Mouse (Mus musculus): Measurements from ENCODE around the gene Tmem106c. TPM values are rescaled to one million over a fixed set of nuclear protein-coding genes. Genes with fewer than 3 reads are reported as not detected.
A peak's percentile ranks its signal among the peaks of the same experiment; 100 is the strongest.

The Tmem106c gene
- polyA plus RNA-seq, 1 experiment from 2014 or later: 30.3 TPM

DNA sequence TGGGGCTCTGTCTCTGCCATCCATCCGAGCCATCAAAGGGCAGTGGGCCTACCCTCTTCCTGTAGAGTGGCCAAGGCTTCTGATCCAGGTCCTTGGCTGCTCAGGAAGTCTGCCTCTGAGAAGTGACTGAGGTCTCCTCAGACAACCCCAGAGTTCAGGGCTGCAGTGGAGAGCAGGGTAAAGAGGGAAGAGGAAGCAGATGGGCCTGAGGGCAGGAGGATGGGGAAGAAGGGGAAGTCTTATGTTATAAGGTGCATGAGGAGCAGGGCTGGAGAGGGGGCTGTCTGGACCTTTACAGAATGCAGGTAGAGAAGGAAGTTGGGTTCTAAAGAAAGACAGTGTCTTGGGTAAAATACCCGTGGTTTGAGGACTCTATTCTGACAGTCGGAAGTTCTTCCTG is 14.3 kb upstream of the Tmem106c start:
- H3K36me3 ChIP-seq (ENCODE audit: insufficient read depth, low read length): no peaks in the 10 kb centered on the region
- 53% methylated on average over 3 of the region's 3 CpGs for WGBS
- ATAC-seq (no peak), DNase-seq (ENCODE audit: low spot score) (peak; percentile 6)
- H3K9me3 ChIP-seq (ENCODE audit: low read length): no peaks in the 10 kb centered on the region
- no peak overlapping the region for H3K4me2 ChIP-seq (replicated peaks; ENCODE audit: low read depth, low read length)
- H3K9ac ChIP-seq (replicated peaks; ENCODE audit: low read depth): no peak overlapping the region
- no peak overlapping the region for H3K27ac ChIP-seq (ENCODE audit: low read length)
- H3K27me3 ChIP-seq (replicated peaks; ENCODE audit: insufficient read depth, low read length): no peaks in the 10 kb centered on the region
- no peak overlapping the region for H3K4me3 ChIP-seq (ENCODE audit: low read depth, low read length)
- no peak for TF ChIP-seq CTCF (IDR thresholded peaks at IDR 0.05)
- TF ChIP-seq EP300 (IDR thresholded peaks at IDR 0.05): no peak
- no peaks in the 10 kb centered on the region for H3K4me1 ChIP-seq (ENCODE audit: insufficient read depth, low read depth, low read length)

DNA sequence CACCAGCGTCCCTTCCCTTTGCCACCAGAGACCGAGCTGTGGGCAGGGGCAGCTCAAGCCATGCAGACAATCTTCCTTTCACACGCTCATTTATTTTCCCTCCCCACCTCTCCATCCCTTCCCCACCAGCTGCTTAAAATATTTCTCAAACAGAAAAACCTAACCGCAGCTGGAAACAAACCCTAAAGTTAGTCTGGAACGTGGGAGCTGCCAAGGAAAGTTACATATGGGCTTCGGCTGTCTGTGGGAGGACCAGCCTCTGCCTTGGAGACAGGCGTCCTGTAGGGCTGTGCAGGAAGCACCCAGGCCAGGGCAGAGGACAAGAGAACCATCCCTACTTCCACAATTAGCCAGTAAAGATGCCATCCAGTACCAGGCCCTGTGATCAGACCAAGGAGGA is 13.8 kb upstream of the Tmem106c start:
- H3K9ac ChIP-seq (replicated peaks; ENCODE audit: low read depth): no peak overlapping the region
- H3K27me3 ChIP-seq (replicated peaks; ENCODE audit: insufficient read depth, low read length): no peaks in the 10 kb centered on the region
- no peak overlapping the region for H3K4me2 ChIP-seq (replicated peaks; ENCODE audit: low read depth, low read length)
- H3K4me3 ChIP-seq (ENCODE audit: low read depth, low read length): no peak overlapping the region
- WGBS: 47% methylated on average over 7 of the region's 7 CpGs
- TF ChIP-seq EP300 (IDR thresholded peaks at IDR 0.05): no peak
- no peak for TF ChIP-seq CTCF (IDR thresholded peaks at IDR 0.05)
- H3K36me3 ChIP-seq (ENCODE audit: insufficient read depth, low read length): no peaks in the 10 kb centered on the region
- no peak overlapping the region for H3K27ac ChIP-seq (ENCODE audit: low read length)
- ATAC-seq (no peak), DNase-seq (ENCODE audit: low spot score) (no peak)
- H3K9me3 ChIP-seq (ENCODE audit: low read length): no peaks in the 10 kb centered on the region
- no peaks in the 10 kb centered on the region for H3K4me1 ChIP-seq (ENCODE audit: insufficient read depth, low read depth, low read length)

DNA sequence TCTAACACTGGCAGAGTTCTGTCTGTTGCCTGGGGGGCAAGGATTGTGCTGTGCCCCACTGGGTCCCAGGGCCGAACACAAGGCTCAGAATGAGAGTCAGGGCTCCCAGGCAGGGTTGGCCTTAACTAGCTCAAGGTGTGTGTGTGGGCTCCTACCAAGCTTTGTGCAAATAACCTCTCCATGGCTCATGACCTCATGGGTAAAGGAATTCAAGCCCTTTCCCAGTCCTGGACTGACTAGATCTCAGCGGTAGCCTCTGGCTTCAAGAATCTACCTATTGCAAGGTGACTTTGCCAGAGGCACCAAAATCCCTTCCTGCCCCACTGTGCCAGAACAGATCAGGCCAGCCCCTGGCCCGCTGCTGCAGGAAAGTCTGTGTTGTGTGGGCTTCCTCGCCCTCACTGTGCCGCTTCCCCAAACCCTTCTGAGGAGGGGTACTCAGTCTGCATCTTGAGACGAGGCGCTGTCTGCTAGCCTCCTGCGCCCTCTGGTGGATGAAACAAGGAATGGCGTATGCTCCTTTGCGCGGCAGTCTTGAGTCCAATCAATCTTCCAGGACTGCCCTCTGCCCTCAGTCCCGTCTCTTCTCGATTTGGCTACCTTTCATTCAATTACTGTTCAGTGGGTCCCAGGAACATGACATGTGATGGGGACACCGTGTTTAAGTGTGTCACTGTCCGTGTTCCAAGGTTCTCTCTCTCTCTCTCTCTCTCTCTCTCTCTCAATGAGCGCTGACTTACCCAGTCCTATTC is 11.7 kb upstream of the Tmem106c start:
- no peak overlapping the region for H3K4me2 ChIP-seq (replicated peaks; ENCODE audit: low read depth, low read length)
- peak; percentile 99 for TF ChIP-seq CTCF (IDR thresholded peaks at IDR 0.05)
- no peak for TF ChIP-seq EP300 (IDR thresholded peaks at IDR 0.05)
- no peak overlapping the region for H3K9ac ChIP-seq (replicated peaks; ENCODE audit: low read depth)
- no peaks in the 10 kb centered on the region for H3K36me3 ChIP-seq (ENCODE audit: insufficient read depth, low read length)
- ATAC-seq: peak; percentile 49
- no peak overlapping the region for H3K4me3 ChIP-seq (ENCODE audit: low read depth, low read length)
- WGBS: 14% methylated on average over 16 of the region's 16 CpGs
- H3K9me3 ChIP-seq (ENCODE audit: low read length): no peaks in the 10 kb centered on the region
- H3K27me3 ChIP-seq (replicated peaks; ENCODE audit: insufficient read depth, low read length): no peaks in the 10 kb centered on the region
- no peak overlapping the region for H3K27ac ChIP-seq (ENCODE audit: low read length)
- peak; percentile 70 for DNase-seq (ENCODE audit: low spot score)
- no peaks in the 10 kb centered on the region for H3K4me1 ChIP-seq (ENCODE audit: insufficient read depth, low read depth, low read length)

DNA sequence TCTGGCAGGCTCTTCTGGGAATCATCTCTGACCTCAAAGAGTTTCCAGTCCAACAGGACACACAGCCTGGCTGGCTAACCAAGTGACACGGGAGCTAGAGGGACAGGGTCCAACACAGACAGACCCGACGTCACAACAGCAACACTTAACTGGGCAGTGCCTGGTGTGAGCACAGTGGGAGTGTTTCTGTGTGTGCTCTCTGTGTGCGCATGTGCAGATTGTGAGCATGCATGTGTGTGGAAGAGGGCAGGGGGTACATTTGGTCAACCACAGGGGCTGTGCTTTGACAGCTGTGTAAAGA is 11.2 kb upstream of the Tmem106c start:
- ATAC-seq (no peak), DNase-seq (ENCODE audit: low spot score) (peak; percentile 14)
- H3K27ac ChIP-seq (ENCODE audit: low read length): no peak overlapping the region
- no peaks in the 10 kb centered on the region for H3K36me3 ChIP-seq (ENCODE audit: insufficient read depth, low read length)
- H3K4me3 ChIP-seq (ENCODE audit: low read depth, low read length): no peak overlapping the region
- 65% methylated on average over 4 of the region's 4 CpGs for WGBS
- no peak overlapping the region for H3K4me2 ChIP-seq (replicated peaks; ENCODE audit: low read depth, low read length)
- no peak overlapping the region for H3K9ac ChIP-seq (replicated peaks; ENCODE audit: low read depth)
- no peaks in the 10 kb centered on the region for H3K9me3 ChIP-seq (ENCODE audit: low read length)
- no peaks in the 10 kb centered on the region for H3K27me3 ChIP-seq (replicated peaks; ENCODE audit: insufficient read depth, low read length)
- no peaks in the 10 kb centered on the region for H3K4me1 ChIP-seq (ENCODE audit: insufficient read depth, low read depth, low read length)
- TF ChIP-seq EP300 (IDR thresholded peaks at IDR 0.05) (no peak), CTCF (IDR thresholded peaks at IDR 0.05) (no peak)

DNA sequence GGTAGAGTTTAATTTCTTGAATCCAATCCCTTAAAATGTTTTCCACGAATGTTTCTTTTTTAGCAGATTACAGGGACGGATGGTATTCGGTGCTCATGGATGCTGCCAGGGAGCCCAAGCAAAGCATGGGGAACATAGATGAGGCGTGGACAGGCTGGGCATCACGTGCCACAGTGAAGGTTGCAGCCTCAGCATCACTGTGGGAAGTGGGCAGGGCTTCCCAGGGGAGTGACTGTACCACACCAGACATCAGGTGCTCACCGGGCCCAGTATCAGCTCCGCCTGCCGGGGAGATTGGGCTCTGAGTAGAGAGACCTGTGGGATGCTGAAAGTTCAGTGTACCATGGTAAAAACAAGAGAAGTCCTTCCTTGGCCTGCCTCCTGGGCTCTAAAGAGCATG is 9.3 kb upstream of the Tmem106c start:
- Histone ChIP-seq H3K4me3 (ENCODE audit: low read depth, low read length) (no peak overlapping the region), H3K27me3 (replicated peaks; ENCODE audit: insufficient read depth, low read length) (no peaks in the 10 kb centered on the region), H3K4me2 (replicated peaks; ENCODE audit: low read depth, low read length) (no peak overlapping the region), H3K4me1 (ENCODE audit: insufficient read depth, low read depth, low read length) (no peaks in the 10 kb centered on the region), H3K9ac (replicated peaks; ENCODE audit: low read depth) (no peak overlapping the region), H3K27ac (ENCODE audit: low read length) (no peak overlapping the region), H3K9me3 (ENCODE audit: low read length) (no peaks in the 10 kb centered on the region), H3K36me3 (ENCODE audit: insufficient read depth, low read length) (no peaks in the 10 kb centered on the region)
- no peak for TF ChIP-seq EP300 (IDR thresholded peaks at IDR 0.05)
- no peak for TF ChIP-seq CTCF (IDR thresholded peaks at IDR 0.05)
- 80% methylated on average over 8 of the region's 8 CpGs for WGBS
- no peak for DNase-seq (ENCODE audit: low spot score)
- no peak for ATAC-seq

DNA sequence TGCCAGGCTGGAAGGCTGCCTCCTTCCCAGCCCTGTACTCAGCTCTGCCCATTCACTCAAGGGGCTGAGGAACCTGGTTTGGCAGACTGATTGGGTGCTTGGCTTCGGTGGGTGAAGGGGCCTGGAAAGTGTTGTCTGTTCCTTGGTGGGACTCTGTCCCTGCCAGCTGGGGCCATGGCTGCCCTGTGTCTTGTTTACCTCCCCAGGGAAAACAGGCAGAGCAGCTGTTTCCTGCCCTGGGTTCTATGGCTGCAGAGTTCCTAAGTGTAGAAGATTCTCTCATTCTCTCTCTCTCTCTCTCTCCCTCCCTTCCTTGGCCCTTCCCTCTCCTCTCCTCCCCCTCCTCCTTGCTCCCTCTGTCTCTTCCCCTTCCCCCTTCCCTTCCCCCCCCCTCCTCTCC is 8.7 kb upstream of the Tmem106c start:
- Histone ChIP-seq H3K9ac (replicated peaks; ENCODE audit: low read depth) (no peak overlapping the region), H3K27ac (ENCODE audit: low read length) (no peak overlapping the region), H3K4me1 (ENCODE audit: insufficient read depth, low read depth, low read length) (no peaks in the 10 kb centered on the region), H3K4me3 (ENCODE audit: low read depth, low read length) (no peak overlapping the region), H3K27me3 (replicated peaks; ENCODE audit: insufficient read depth, low read length) (no peaks in the 10 kb centered on the region), H3K9me3 (ENCODE audit: low read length) (no peaks in the 10 kb centered on the region), H3K4me2 (replicated peaks; ENCODE audit: low read depth, low read length) (no peak overlapping the region), H3K36me3 (ENCODE audit: insufficient read depth, low read length) (no peaks in the 10 kb centered on the region)
- 0% methylated on average over 1 of the region's 1 CpGs for WGBS
- no peak for TF ChIP-seq EP300 (IDR thresholded peaks at IDR 0.05)
- no peak for TF ChIP-seq CTCF (IDR thresholded peaks at IDR 0.05)
- DNase-seq (ENCODE audit: low spot score): no peak
- peak; percentile 34 for ATAC-seq

DNA sequence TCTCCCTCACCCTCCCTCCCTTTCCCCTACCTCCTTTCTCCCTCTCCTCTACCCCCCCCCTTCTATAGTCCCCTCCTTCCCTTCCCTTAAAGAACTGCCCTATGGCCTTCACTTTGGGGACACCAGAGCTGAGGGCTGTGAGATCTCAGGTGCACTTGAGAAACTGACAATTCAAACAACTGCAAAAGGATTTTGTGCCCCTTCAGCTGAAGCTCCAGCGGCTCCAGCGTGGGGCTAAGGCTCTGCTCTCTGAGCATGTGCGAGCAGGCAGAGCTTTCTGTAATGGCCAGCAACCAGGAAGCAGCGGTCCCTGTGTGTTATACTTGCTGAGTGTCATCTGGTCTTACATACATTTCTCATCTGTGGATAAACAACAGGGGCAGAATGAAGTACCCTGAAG is 8.3 kb upstream of the Tmem106c start:
- no peak overlapping the region for H3K4me3 ChIP-seq (ENCODE audit: low read depth, low read length)
- no peaks in the 10 kb centered on the region for H3K4me1 ChIP-seq (ENCODE audit: insufficient read depth, low read depth, low read length)
- WGBS: 13% methylated on average over 4 of the region's 4 CpGs
- H3K27ac ChIP-seq (ENCODE audit: low read length): no peak overlapping the region
- DNase-seq (ENCODE audit: low spot score) (no peak), ATAC-seq (0 out of 2 replicates have a peak, but pooled peaks have one; percentile 21)
- no peak for TF ChIP-seq CTCF (IDR thresholded peaks at IDR 0.05)
- no peak for TF ChIP-seq EP300 (IDR thresholded peaks at IDR 0.05)
- H3K36me3 ChIP-seq (ENCODE audit: insufficient read depth, low read length): no peaks in the 10 kb centered on the region
- H3K4me2 ChIP-seq (replicated peaks; ENCODE audit: low read depth, low read length): no peak overlapping the region
- no peak overlapping the region for H3K9ac ChIP-seq (replicated peaks; ENCODE audit: low read depth)
- no peaks in the 10 kb centered on the region for H3K27me3 ChIP-seq (replicated peaks; ENCODE audit: insufficient read depth, low read length)
- no peaks in the 10 kb centered on the region for H3K9me3 ChIP-seq (ENCODE audit: low read length)

Measured in lung, postnatal 0 days (tissue).